In genomic region chr3:89181749-89182500, GRCm38 (mm10) we compare ENCODE assay signal across 13 mouse cellular contexts. TPM values are rescaled to one million over a fixed set of nuclear protein-coding genes. Genes with fewer than 3 reads are reported as not detected.
DNase-seq lines count a peak whose midpoint lies in the region; ATAC-seq and TF ChIP-seq lines count a peak whose summit lies in the region.
"Had no signal": no experiment of that assay in that cellular context is flagged by ENCODE, and none has a peak within 500 bp of the region (broad histone marks: within the 10 kb centered on the region; RNA-seq: fewer than 3 reads in every experiment).

No protein-coding gene starts in this region.

- no peak overlapping the region for H3K4me2 ChIP-seq in limb, embryonic 12.5 days
- no peak overlapping the region for H3K4me2 ChIP-seq in hindbrain, postnatal 0 days (ENCODE audit: low read depth, low read length)

- no peak overlapping the region for H3K9ac ChIP-seq in limb, embryonic 12.5 days (replicated peaks)
- H3K9ac ChIP-seq in ES-Bruce4 (ENCODE audit: low read depth, poor library complexity, severe bottlenecking) = 0 out of 2 replicates have a peak overlapping the region, but pooled peaks have one; percentile 6
- H3K9ac ChIP-seq in hindbrain, postnatal 0 days (replicated peaks; ENCODE audit: low read length) = no peak overlapping the region
- H3K9ac ChIP-seq: lung, embryonic 15.5 days had no signal

- H3K27me3 ChIP-seq in limb, embryonic 12.5 days = no peaks in the 10 kb centered on the region
- no peaks in the 10 kb centered on the region for H3K27me3 ChIP-seq in limb, embryonic 10.5 days (ENCODE audit: low read depth, poor library complexity, severe bottlenecking)
- H3K27me3 ChIP-seq in ES-Bruce4 (ENCODE audit: control insufficient read depth, insufficient read depth, low read length, poor library complexity, severe bottlenecking) = no peaks in the 10 kb centered on the region
- H3K27me3 ChIP-seq in hindbrain, postnatal 0 days (ENCODE audit: insufficient read depth, low read length) = no peaks in the 10 kb centered on the region
- H3K27me3 ChIP-seq: lung, embryonic 15.5 days had no signal

- H3K4me1 ChIP-seq in limb, embryonic 12.5 days (replicated peaks) = peaks cover 41% of the 10 kb centered on the region
- H3K4me1 ChIP-seq in limb, embryonic 10.5 days = peaks cover 61% of the 10 kb centered on the region
- peaks cover 4% of the 10 kb centered on the region for H3K4me1 ChIP-seq in ES-Bruce4 (ENCODE audit: control insufficient read depth, insufficient read depth, low read length)
- H3K4me1 ChIP-seq in hindbrain, postnatal 0 days (ENCODE audit: insufficient read depth, low read length) = peaks cover 15% of the 10 kb centered on the region

- intact Hi-C loops in gastrocnemius, adult 2 months (cut with DNase I) = no loop called here

- TF ChIP-seq CTCF in ES-Bruce4 (IDR thresholded peaks at IDR 0.05; ENCODE audit: low read depth, low read length) = no peak
- no peak for TF ChIP-seq CTCF in hindbrain, postnatal 0 days (IDR thresholded peaks at IDR 0.05; ENCODE audit: low read depth)
- TF ChIP-seq CTCF in gastrocnemius, adult 2 months (IDR thresholded peaks at IDR 0.05) = no peak

- no peak for ATAC-seq in limb, embryonic 12.5 days (ENCODE audit: insufficient number of reproducible peaks, insufficient read depth, low FRiP score, low TSS enrichment, low read depth)
- no peak for ATAC-seq in hindbrain, postnatal 0 days

- no peak for TF ChIP-seq POLR2A in ES-Bruce4 (IDR thresholded peaks at IDR 0.05; ENCODE audit: insufficient read depth, low read length)

- H3K36me3 ChIP-seq in limb, embryonic 12.5 days = peaks cover 40% of the 10 kb centered on the region
- peaks cover 48% of the 10 kb centered on the region for H3K36me3 ChIP-seq in limb, embryonic 10.5 days
- H3K36me3 ChIP-seq in ES-Bruce4 (ENCODE audit: control insufficient read depth, insufficient read depth, low read length, poor library complexity, severe bottlenecking) = peaks cover 6% of the 10 kb centered on the region
- peaks cover 24% of the 10 kb centered on the region; the same call in 1 of the 2 replicates for H3K36me3 ChIP-seq in hindbrain, postnatal 0 days (ENCODE audit: insufficient read depth, low read length)

- no peak overlapping the region for H3K4me3 ChIP-seq in limb, embryonic 12.5 days (replicated peaks)
- H3K4me3 ChIP-seq in limb, embryonic 10.5 days = no peak overlapping the region
- H3K4me3 ChIP-seq in ES-Bruce4 (ENCODE audit: low read depth, low read length) = peak overlapping the region; percentile 41
- no peak overlapping the region for H3K4me3 ChIP-seq in hindbrain, postnatal 0 days (ENCODE audit: low read length)
- no peak overlapping the region for H3K4me3 ChIP-seq in gastrocnemius, adult 2 months

- no peak for TF ChIP-seq EP300 in ES-Bruce4 (IDR thresholded peaks at IDR 0.05; ENCODE audit: insufficient read depth, low read depth, low read length)

- no peaks in the 10 kb centered on the region for H3K9me3 ChIP-seq in limb, embryonic 12.5 days
- no peaks in the 10 kb centered on the region for H3K9me3 ChIP-seq in limb, embryonic 10.5 days (replicated peaks)
- H3K9me3 ChIP-seq in ES-Bruce4 (replicated peaks; ENCODE audit: control insufficient read depth, insufficient read depth, low read length, poor library complexity, severe bottlenecking) = no peaks in the 10 kb centered on the region
- no peaks in the 10 kb centered on the region for H3K9me3 ChIP-seq in hindbrain, postnatal 0 days (ENCODE audit: low read length)
- H3K9me3 ChIP-seq: lung, embryonic 15.5 days had no signal

- WGBS in limb, embryonic 12.5 days = 91% methylated on average over 27 of the region's 27 CpGs
- WGBS in limb, embryonic 10.5 days = 89% methylated on average over 27 of the region's 27 CpGs
- WGBS in hindbrain, postnatal 0 days = 90% methylated on average over 27 of the region's 27 CpGs

- H3K27ac ChIP-seq in limb, embryonic 12.5 days = peak overlapping the region; percentile 45; the same call in 1 of the 2 replicates
- H3K27ac ChIP-seq in limb, embryonic 10.5 days = no peak overlapping the region; the same call in 1 of the 2 replicates
- H3K27ac ChIP-seq in ES-Bruce4 (ENCODE audit: insufficient read depth, low read length) = no peak overlapping the region
- peak overlapping the region; percentile 90; the same call in 1 of the 2 replicates for H3K27ac ChIP-seq in hindbrain, postnatal 0 days
- no peak overlapping the region for H3K27ac ChIP-seq in gastrocnemius, adult 2 months

- peak; percentile 66 for DNase-seq in cerebellum, adult 9-11 months
- no peak for DNase-seq in cerebellum, postnatal 4 days (ENCODE audit: low spot score in 2 of 2)
- no peak for DNase-seq in limb, embryonic 10.5 days (ENCODE audit: low spot score)
- DNase-seq in hindbrain, postnatal 0 days (ENCODE audit: low spot score) = no peak
- no peak for DNase-seq in gastrocnemius, adult 2 months
- DNase-seq in layer of hippocampus, adult 11-12 months (ENCODE audit: low spot score) = no peak
- DNase-seq: cerebellum, postnatal 36 days; kidney, adult 18-20 months; right cerebral cortex, postnatal 4 days had no signal

RNA-seq across cellular contexts. Expression of gene Fam189b, which starts 1.0 kb away (rescaled TPM):
- 27.4 and 33.8 TPM in 2 replicates for polyA plus RNA-seq in limb, embryonic 12.5 days (2016; fragmentation: Nextera tagmentation; extraction: Ambion mirVana)
- polyA plus RNA-seq in limb, embryonic 10.5 days (2016; fragmentation: Nextera tagmentation; extraction: Ambion mirVana) = 32.2 and 35.0 TPM in 2 replicates
- polyA plus RNA-seq in ES-Bruce4 (2011; ENCODE audit: insufficient read depth, insufficient read length, low read depth, missing spikeins) = 21.7 and 25.7 TPM in 2 replicates
- 15.2 and 19.7 TPM in 2 replicates for total RNA-seq in hindbrain, postnatal 0 days (2014; rRNA removed)
- polyA plus RNA-seq in hindbrain, postnatal 0 days (2015; fragmentation: Nextera tagmentation; extraction: Ambion mirVana) = 29.1 and 29.2 TPM in 2 replicates
- 10 to 100 TPM; 15.8 to 17.2 TPM for total RNA-seq in gastrocnemius, adult 2 months (2021)

RNA-seq across cellular contexts. Expression of gene Scamp3, which starts 4.7 kb away (rescaled TPM):
- polyA plus RNA-seq in limb, embryonic 12.5 days (2016; fragmentation: Nextera tagmentation; extraction: Ambion mirVana) = 102 and 107 TPM in 2 replicates
- polyA plus RNA-seq in limb, embryonic 10.5 days (2016; fragmentation: Nextera tagmentation; extraction: Ambion mirVana) = 115 and 119 TPM in 2 replicates
- 74.8 and 75.7 TPM in 2 replicates for polyA plus RNA-seq in ES-Bruce4 (2011; ENCODE audit: insufficient read depth, insufficient read length, low read depth, missing spikeins)
- 60.4 and 77.5 TPM in 2 replicates for total RNA-seq in hindbrain, postnatal 0 days (2014; rRNA removed)
- 139 and 143 TPM in 2 replicates for polyA plus RNA-seq in hindbrain, postnatal 0 days (2015; fragmentation: Nextera tagmentation; extraction: Ambion mirVana)
- 10 to 100 TPM; 37.7 to 39.0 TPM for total RNA-seq in gastrocnemius, adult 2 months (2021)

RNA-seq across cellular contexts. Expression of gene Clk2, which starts 17.3 kb away (rescaled TPM):
- polyA plus RNA-seq in limb, embryonic 12.5 days (2016; fragmentation: Nextera tagmentation; extraction: Ambion mirVana) = 50.3 and 54.7 TPM in 2 replicates
- polyA plus RNA-seq in limb, embryonic 10.5 days (2016; fragmentation: Nextera tagmentation; extraction: Ambion mirVana) = 40.1 and 44.8 TPM in 2 replicates
- polyA plus RNA-seq in ES-Bruce4 (2011; ENCODE audit: insufficient read depth, insufficient read length, low read depth, missing spikeins) = 79.4 and 82.9 TPM in 2 replicates
- 36.3 and 43.1 TPM in 2 replicates for total RNA-seq in hindbrain, postnatal 0 days (2014; rRNA removed)
- 13.3 and 13.7 TPM in 2 replicates for polyA plus RNA-seq in hindbrain, postnatal 0 days (2015; fragmentation: Nextera tagmentation; extraction: Ambion mirVana)
- 10 to 100 TPM; 16.0 to 21.4 TPM for total RNA-seq in gastrocnemius, adult 2 months (2021)

RNA-seq across cellular contexts. Expression of gene Gba, which starts 20.8 kb away (rescaled TPM):
- polyA plus RNA-seq in limb, embryonic 12.5 days (2016; fragmentation: Nextera tagmentation; extraction: Ambion mirVana) = 26.3 and 28.8 TPM in 2 replicates
- 34.8 and 34.9 TPM in 2 replicates for polyA plus RNA-seq in limb, embryonic 10.5 days (2016; fragmentation: Nextera tagmentation; extraction: Ambion mirVana)
- polyA plus RNA-seq in ES-Bruce4 (2011; ENCODE audit: insufficient read depth, insufficient read length, low read depth, missing spikeins) = 31.5 and 32.6 TPM in 2 replicates
- 62.5 and 77.4 TPM in 2 replicates for total RNA-seq in hindbrain, postnatal 0 days (2014; rRNA removed)
- polyA plus RNA-seq in hindbrain, postnatal 0 days (2015; fragmentation: Nextera tagmentation; extraction: Ambion mirVana) = 45.8 and 46.8 TPM in 2 replicates
- total RNA-seq in gastrocnemius, adult 2 months (2021) = 10 to 100 TPM; 17.4 to 19.7 TPM

RNA-seq across cellular contexts. Expression of gene Hcn3, which starts 21.9 kb away (rescaled TPM):
- 2.2 and 2.8 TPM in 2 replicates for polyA plus RNA-seq in limb, embryonic 12.5 days (2016; fragmentation: Nextera tagmentation; extraction: Ambion mirVana)
- 1.3 and 1.6 TPM in 2 replicates for polyA plus RNA-seq in limb, embryonic 10.5 days (2016; fragmentation: Nextera tagmentation; extraction: Ambion mirVana)
- 2.2 and 4.7 TPM in 2 replicates for polyA plus RNA-seq in ES-Bruce4 (2011; ENCODE audit: insufficient read depth, insufficient read length, low read depth, missing spikeins)
- 83.8 and 85.7 TPM in 2 replicates for total RNA-seq in hindbrain, postnatal 0 days (2014; rRNA removed)
- polyA plus RNA-seq in hindbrain, postnatal 0 days (2015; fragmentation: Nextera tagmentation; extraction: Ambion mirVana) = 33.5 and 38.1 TPM in 2 replicates
- under 1 TPM; 0.31 to 0.43 TPM for total RNA-seq in gastrocnemius, adult 2 months (2021)
- total RNA-seq: monocyte, adult 5-6 weeks had no signal

Comparison
In these comparisons a context has a peak if more than half of its experiments do, and no peak if none do; other contexts are left out.
1. H3K27ac ChIP-seq: peak in limb, embryonic 12.5 days (single experiment) and hindbrain, postnatal 0 days (single experiment); none in limb, embryonic 10.5 days (single experiment), ES-Bruce4 (single experiment) and gastrocnemius, adult 2 months (single experiment).